Mouse (Mus musculus): ENCODE measurements around the gene Rptor. TPM values are rescaled to one million over a fixed set of nuclear protein-coding genes. Genes with fewer than 3 reads are reported as not detected.

The Rptor gene
- polyA plus RNA-seq, 1 experiment from 2014 or later: 12.4 TPM

DNA sequence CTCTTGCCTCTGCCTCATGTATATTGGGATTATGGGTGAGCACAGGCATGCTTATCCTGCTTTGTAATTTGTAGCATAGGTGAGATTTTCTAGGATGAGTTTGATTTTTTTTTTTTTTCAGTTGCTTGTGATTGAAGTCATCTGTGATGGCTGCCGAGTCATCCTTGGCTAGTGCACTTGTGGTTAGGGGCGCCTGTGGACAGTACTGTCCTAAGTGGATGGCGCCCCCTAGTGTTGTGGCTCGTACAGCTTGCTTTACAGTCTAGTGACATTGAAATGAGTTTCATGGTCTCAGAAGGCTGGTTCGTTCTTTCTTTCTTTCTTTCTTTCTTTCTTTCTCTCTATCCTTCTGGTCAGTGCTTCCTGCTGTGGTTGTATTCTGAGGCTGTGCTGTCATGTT is 16.1 kb downstream of the Rptor start:
- 47% methylated on average over 5 of the region's 5 CpGs for WGBS

DNA sequence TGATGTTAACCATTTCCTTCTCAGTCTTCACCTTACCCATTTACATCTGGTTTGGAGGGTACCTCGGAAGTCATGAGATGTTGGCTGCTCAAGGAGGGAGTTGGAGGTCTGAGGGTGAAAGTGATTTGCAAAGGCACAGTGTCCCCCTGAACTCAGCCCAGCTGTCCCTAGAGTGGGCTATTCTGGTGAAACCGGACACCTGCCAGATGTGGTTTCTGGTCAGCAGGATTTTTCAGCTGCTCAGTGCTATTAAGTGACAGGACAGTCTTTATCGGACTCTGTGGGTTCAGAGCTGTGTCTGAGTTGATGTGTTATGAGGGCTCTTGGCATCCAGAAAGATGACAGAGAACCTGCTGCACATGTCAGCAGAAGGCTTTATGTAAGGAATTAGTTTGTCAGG is 18.6 kb downstream of the Rptor start:
- 70% methylated on average over 3 of the region's 3 CpGs for WGBS
- Histone ChIP-seq H3K27me3 (ENCODE audit: control insufficient read depth, insufficient read depth, low read length) (no peaks in the 10 kb centered on the region), H3K9me3 (ENCODE audit: control insufficient read depth, low read length) (no peaks in the 10 kb centered on the region), H3K27ac (ENCODE audit: low read depth, low read length) (no peak overlapping the region), H3K4me1 (replicated peaks; ENCODE audit: control insufficient read depth, insufficient read depth, low read length) (no peaks in the 10 kb centered on the region), H3K4me3 (ENCODE audit: low read depth, low read length) (no peak overlapping the region), H3K36me3 (ENCODE audit: control insufficient read depth, insufficient read depth, low read length) (no peaks in the 10 kb centered on the region), H3K4me2 (replicated peaks; ENCODE audit: low read depth, low read length) (no peak overlapping the region), H3K9ac (ENCODE audit: low read depth, low read length) (no peak overlapping the region)
- no peak for DNase-seq (ENCODE audit: low spot score)
- ATAC-seq (ENCODE audit: low FRiP score): no peak

More for the DNA sequence above, 16.1 kb downstream of the Rptor start:
- Histone ChIP-seq H3K4me3 (ENCODE audit: low read depth, low read length) (no peak overlapping the region), H3K9ac (ENCODE audit: low read depth, low read length) (no peak overlapping the region), H3K36me3 (ENCODE audit: control insufficient read depth, insufficient read depth, low read length) (no peaks in the 10 kb centered on the region), H3K27ac (ENCODE audit: low read depth, low read length) (no peak overlapping the region), H3K27me3 (ENCODE audit: control insufficient read depth, insufficient read depth, low read length) (no peaks in the 10 kb centered on the region), H3K9me3 (ENCODE audit: control insufficient read depth, low read length) (no peaks in the 10 kb centered on the region), H3K4me1 (replicated peaks; ENCODE audit: control insufficient read depth, insufficient read depth, low read length) (no peaks in the 10 kb centered on the region), H3K4me2 (replicated peaks; ENCODE audit: low read depth, low read length) (no peak overlapping the region)
- peak; percentile 82 for DNase-seq (ENCODE audit: low spot score)
- ATAC-seq (ENCODE audit: low FRiP score): no peak

GRCm38 (mm10) chr11:119623800-119624199 is 21.1 kb downstream of the Rptor start:
- WGBS: 90% methylated on average over 8 of the region's 8 CpGs
- Histone ChIP-seq H3K4me3 (ENCODE audit: low read depth, low read length) (no peak overlapping the region), H3K9me3 (ENCODE audit: control insufficient read depth, low read length) (no peaks in the 10 kb centered on the region), H3K4me1 (replicated peaks; ENCODE audit: control insufficient read depth, insufficient read depth, low read length) (no peaks in the 10 kb centered on the region), H3K36me3 (ENCODE audit: control insufficient read depth, insufficient read depth, low read length) (no peaks in the 10 kb centered on the region), H3K4me2 (replicated peaks; ENCODE audit: low read depth, low read length) (no peak overlapping the region), H3K9ac (ENCODE audit: low read depth, low read length) (no peak overlapping the region), H3K27ac (ENCODE audit: low read depth, low read length) (no peak overlapping the region), H3K27me3 (ENCODE audit: control insufficient read depth, insufficient read depth, low read length) (no peaks in the 10 kb centered on the region)
- ATAC-seq (ENCODE audit: low FRiP score) (no peak), DNase-seq (ENCODE audit: low spot score) (no peak)

DNA sequence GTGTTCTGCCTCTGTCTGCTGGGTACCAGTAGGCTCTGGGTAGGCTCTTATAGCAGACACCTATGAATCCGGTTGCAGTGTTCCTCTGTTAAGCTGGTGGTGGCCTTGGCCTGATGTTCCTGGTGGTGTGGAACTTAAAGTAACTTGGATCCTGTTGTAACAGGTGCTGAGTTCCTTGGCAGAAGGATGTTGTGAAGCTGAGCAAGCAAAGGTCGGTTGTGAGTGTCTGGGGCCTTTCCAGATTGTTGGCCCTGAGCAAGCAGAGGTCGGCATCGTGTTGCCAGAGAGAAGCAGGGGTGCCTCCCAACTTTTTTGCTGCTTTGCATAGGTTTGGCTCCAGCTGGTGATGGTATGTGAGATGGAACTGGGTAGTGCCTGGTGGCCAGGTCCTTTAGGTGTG is 21.7 kb downstream of the Rptor start:
- Histone ChIP-seq H3K27me3 (ENCODE audit: control insufficient read depth, insufficient read depth, low read length) (no peaks in the 10 kb centered on the region), H3K27ac (ENCODE audit: low read depth, low read length) (no peak overlapping the region)
- no peak for DNase-seq (ENCODE audit: low spot score)

DNA sequence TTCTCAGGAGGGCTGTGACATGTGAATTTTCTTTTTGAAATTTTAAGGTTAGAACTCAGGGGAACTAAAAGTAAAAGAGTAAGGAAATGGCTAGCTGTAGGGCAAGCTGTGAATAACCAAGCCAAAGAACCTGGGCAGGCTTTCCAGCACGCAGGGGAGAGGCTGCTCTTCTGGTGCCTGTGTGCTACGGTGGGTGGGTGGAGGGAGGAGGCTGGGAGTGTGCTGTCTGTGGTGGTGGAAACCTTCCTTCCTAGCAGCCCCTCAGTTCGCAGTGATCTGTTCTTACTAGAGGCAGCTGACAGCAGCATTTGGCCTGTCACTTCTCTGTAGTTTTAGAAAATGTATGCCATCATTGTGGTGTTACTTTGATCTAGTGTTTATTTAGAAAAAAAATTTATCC is 22.2 kb downstream of the Rptor start:
- Histone ChIP-seq H3K36me3 (ENCODE audit: control insufficient read depth, insufficient read depth, low read length) (no peaks in the 10 kb centered on the region), H3K4me1 (replicated peaks; ENCODE audit: control insufficient read depth, insufficient read depth, low read length) (no peaks in the 10 kb centered on the region), H3K27ac (ENCODE audit: low read depth, low read length) (no peak overlapping the region), H3K9ac (ENCODE audit: low read depth, low read length) (no peak overlapping the region), H3K9me3 (ENCODE audit: control insufficient read depth, low read length) (no peaks in the 10 kb centered on the region), H3K4me3 (ENCODE audit: low read depth, low read length) (no peak overlapping the region), H3K27me3 (ENCODE audit: control insufficient read depth, insufficient read depth, low read length) (no peaks in the 10 kb centered on the region), H3K4me2 (replicated peaks; ENCODE audit: low read depth, low read length) (no peak overlapping the region)
- ATAC-seq (ENCODE audit: low FRiP score) (no peak), DNase-seq (ENCODE audit: low spot score) (no peak)
- 73% methylated on average over 3 of the region's 3 CpGs for WGBS

More for the DNA sequence above, 21.7 kb downstream of the Rptor start:
- 81% methylated on average over 4 of the region's 4 CpGs for WGBS
- no peaks in the 10 kb centered on the region for H3K9me3 ChIP-seq (ENCODE audit: control insufficient read depth, low read length)
- H3K4me1 ChIP-seq (replicated peaks; ENCODE audit: control insufficient read depth, insufficient read depth, low read length): no peaks in the 10 kb centered on the region
- no peak for ATAC-seq (ENCODE audit: low FRiP score)
- no peaks in the 10 kb centered on the region for H3K36me3 ChIP-seq (ENCODE audit: control insufficient read depth, insufficient read depth, low read length)
- no peak overlapping the region for H3K4me3 ChIP-seq (ENCODE audit: low read depth, low read length)
- H3K4me2 ChIP-seq (replicated peaks; ENCODE audit: low read depth, low read length): no peak overlapping the region
- no peak overlapping the region for H3K9ac ChIP-seq (ENCODE audit: low read depth, low read length)

DNA sequence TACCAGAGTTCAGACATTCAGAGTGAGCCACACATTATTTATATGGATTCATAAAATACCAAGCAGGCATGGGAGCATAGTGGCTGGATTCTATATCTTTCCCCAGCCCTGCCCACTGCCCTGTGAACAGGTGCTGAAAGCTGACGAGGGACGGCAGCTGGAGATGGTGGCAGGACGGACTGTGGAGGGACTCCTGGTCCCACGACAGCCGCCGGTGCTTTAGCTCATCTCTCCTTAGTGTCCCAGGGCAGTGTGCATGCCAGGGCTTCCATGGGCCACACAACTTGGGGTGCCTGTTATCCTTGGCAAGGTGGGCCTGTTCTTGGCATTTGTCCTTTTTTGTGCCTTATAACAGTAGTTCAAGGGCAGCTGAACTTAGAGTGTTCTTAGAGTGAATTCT is 22.8 kb downstream of the Rptor start:
- Histone ChIP-seq H3K9me3 (ENCODE audit: control insufficient read depth, low read length) (no peaks in the 10 kb centered on the region), H3K27ac (ENCODE audit: low read depth, low read length) (no peak overlapping the region), H3K4me2 (replicated peaks; ENCODE audit: low read depth, low read length) (no peak overlapping the region), H3K36me3 (ENCODE audit: control insufficient read depth, insufficient read depth, low read length) (no peaks in the 10 kb centered on the region), H3K4me3 (ENCODE audit: low read depth, low read length) (no peak overlapping the region), H3K9ac (ENCODE audit: low read depth, low read length) (no peak overlapping the region), H3K4me1 (replicated peaks; ENCODE audit: control insufficient read depth, insufficient read depth, low read length) (no peaks in the 10 kb centered on the region), H3K27me3 (ENCODE audit: control insufficient read depth, insufficient read depth, low read length) (no peaks in the 10 kb centered on the region)
- ATAC-seq (ENCODE audit: low FRiP score) (no peak), DNase-seq (ENCODE audit: low spot score) (no peak)
- 65% methylated on average over 6 of the region's 6 CpGs for WGBS

- no peak overlapping the region for H3K4me3 ChIP-seq (ENCODE audit: low read depth, low read length)
- no peaks in the 10 kb centered on the region for H3K4me1 ChIP-seq (replicated peaks; ENCODE audit: control insufficient read depth, insufficient read depth, low read length)
- ATAC-seq (ENCODE audit: low FRiP score): no peak
- 80% methylated on average over 6 of the region's 6 CpGs for WGBS
- H3K9me3 ChIP-seq (ENCODE audit: control insufficient read depth, low read length): no peaks in the 10 kb centered on the region
- no peak overlapping the region for H3K4me2 ChIP-seq (replicated peaks; ENCODE audit: low read depth, low read length)
- DNase-seq (ENCODE audit: low spot score): no peak
- H3K9ac ChIP-seq (ENCODE audit: low read depth, low read length): no peak overlapping the region
- H3K27me3 ChIP-seq (ENCODE audit: control insufficient read depth, insufficient read depth, low read length): no peaks in the 10 kb centered on the region
- H3K36me3 ChIP-seq (ENCODE audit: control insufficient read depth, insufficient read depth, low read length): no peaks in the 10 kb centered on the region
- no peak overlapping the region for H3K27ac ChIP-seq (ENCODE audit: low read depth, low read length)
Observed at GRCm38 (mm10) chr11:119625943-119626342, 23.2 kb downstream of the Rptor start.

GRCm38 (mm10) chr11:119627243-119627642 is 24.5 kb downstream of the Rptor start:
- 61% methylated on average over 3 of the region's 3 CpGs for WGBS
- Histone ChIP-seq H3K4me1 (replicated peaks; ENCODE audit: control insufficient read depth, insufficient read depth, low read length) (no peaks in the 10 kb centered on the region), H3K9me3 (ENCODE audit: control insufficient read depth, low read length) (no peaks in the 10 kb centered on the region), H3K36me3 (ENCODE audit: control insufficient read depth, insufficient read depth, low read length) (no peaks in the 10 kb centered on the region), H3K4me2 (replicated peaks; ENCODE audit: low read depth, low read length) (no peak overlapping the region), H3K27ac (ENCODE audit: low read depth, low read length) (no peak overlapping the region), H3K27me3 (ENCODE audit: control insufficient read depth, insufficient read depth, low read length) (no peaks in the 10 kb centered on the region), H3K4me3 (ENCODE audit: low read depth, low read length) (no peak overlapping the region), H3K9ac (ENCODE audit: low read depth, low read length) (no peak overlapping the region)
- ATAC-seq (ENCODE audit: low FRiP score) (no peak), DNase-seq (ENCODE audit: low spot score) (no peak)

DNA sequence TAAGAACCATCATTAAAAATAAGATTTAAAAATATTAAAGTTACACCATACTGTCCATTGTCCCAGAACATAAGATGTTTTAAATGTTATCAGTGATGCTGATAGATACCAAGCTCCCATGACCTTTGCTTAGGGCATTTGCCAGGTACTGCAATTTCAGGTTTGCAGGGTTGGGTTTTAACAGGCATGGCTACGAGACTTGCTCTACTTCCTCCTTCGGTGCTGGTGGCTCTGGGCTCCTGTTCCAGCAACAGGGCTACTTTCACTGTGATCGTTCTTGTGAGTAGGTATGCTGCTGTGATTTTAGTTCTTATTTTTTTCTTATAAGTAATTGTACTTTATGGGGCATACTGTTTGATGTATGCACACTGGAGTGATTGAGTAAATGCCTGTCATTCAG is 26.4 kb downstream of the Rptor start:
- H3K27ac ChIP-seq (ENCODE audit: low read depth, low read length): no peak overlapping the region
- WGBS: 88% methylated on average over 3 of the region's 3 CpGs
- no peaks in the 10 kb centered on the region for H3K27me3 ChIP-seq (ENCODE audit: control insufficient read depth, insufficient read depth, low read length)
- DNase-seq (ENCODE audit: low spot score) (no peak), ATAC-seq (ENCODE audit: low FRiP score) (no peak)
- no peaks in the 10 kb centered on the region for H3K36me3 ChIP-seq (ENCODE audit: control insufficient read depth, insufficient read depth, low read length)
- no peak overlapping the region for H3K4me3 ChIP-seq (ENCODE audit: low read depth, low read length)
- no peaks in the 10 kb centered on the region for H3K9me3 ChIP-seq (ENCODE audit: control insufficient read depth, low read length)
- no peak overlapping the region for H3K4me2 ChIP-seq (replicated peaks; ENCODE audit: low read depth, low read length)
- no peaks in the 10 kb centered on the region for H3K4me1 ChIP-seq (replicated peaks; ENCODE audit: control insufficient read depth, insufficient read depth, low read length)
- no peak overlapping the region for H3K9ac ChIP-seq (ENCODE audit: low read depth, low read length)
